Mouse (Mus musculus) neural tube, embryonic 11.5 days (tissue): ENCODE data around the gene Prr14. TPM values are rescaled to one million over a fixed set of nuclear protein-coding genes. Genes with fewer than 3 reads are reported as not detected.
A peak's percentile ranks its signal among the peaks of the same experiment; 100 is the strongest.
"Not testable (repeated sequence)": the region's sequence is repeated elsewhere in the genome, so short reads cannot be mapped to it uniquely, and the experiment has no call there.

ENCODE experiments used
- ATAC-seq: fragments of 200-750 bp; cut with Nextera tagmentation; 2 replicates; pipeline ENCODE4 v1.8.0; 2017; ENCODE audit warnings: moderate number of reproducible peaks, mild to moderate bottlenecking, moderate TSS enrichment, moderate library complexity; ENCODE audit not compliant: insufficient read depth, low FRiP score, low TSS enrichment
- DNase-seq: peaks from one replicate; pipeline ENCODE4 v3.0.0-alpha.2; 2015; ENCODE audit warnings: low spot score
- H3K27ac ChIP-seq: fragments of 300-500 bp; sonication (generic); 2 replicates; pipeline ENCODE4 v1.5.1; 2014; ENCODE audit warnings: low read depth, mild to moderate bottlenecking, low read length
- H3K27me3 ChIP-seq: fragments of 300-500 bp; sonication (generic); 2 replicates; pipeline ENCODE4 v1.6.1; 2014; ENCODE audit warnings: mild to moderate bottlenecking, low read length, mixed read lengths; ENCODE audit not compliant: control insufficient read depth, insufficient read depth
- H3K36me3 ChIP-seq: fragments of 300-500 bp; sonication (generic); 2 replicates; pipeline ENCODE4 v1.6.1; 2014; ENCODE audit warnings: mild to moderate bottlenecking, low read length, moderate library complexity, mixed read lengths; ENCODE audit not compliant: control insufficient read depth, insufficient read depth
- H3K4me1 ChIP-seq: fragments of 300-500 bp; sonication (generic); 2 replicates; pipeline ENCODE4 v1.6.1; 2014; ENCODE audit warnings: low read length, mixed read lengths; ENCODE audit not compliant: control insufficient read depth, insufficient read depth
- H3K4me2 ChIP-seq: fragments of 300-500 bp; sonication (generic); 2 replicates; pipeline ENCODE4 v1.6.1; 2014; ENCODE audit warnings: low read depth, mild to moderate bottlenecking, moderate library complexity
- H3K4me3 ChIP-seq: fragments of 300-500 bp; sonication (generic); 2 replicates; pipeline ENCODE4 v1.5.1; 2014; ENCODE audit warnings: low read depth, low read length
- H3K9ac ChIP-seq: fragments of 300-500 bp; sonication (generic); 2 replicates; pipeline ENCODE4 v1.6.1; 2014; ENCODE audit warnings: mild to moderate bottlenecking, low read length
- H3K9me3 ChIP-seq: fragments of 300-500 bp; sonication (generic); 2 replicates; pipeline ENCODE4 v1.6.1; 2016; ENCODE audit warnings: low read length; ENCODE audit not compliant: control insufficient read depth
- WGBS: fragments of 180-500 bp; shearing (Covaris S2); extraction: QIAGEN DNeasy Blood & Tissue Kit; methylation state at CpG from one replicate; pipeline ENCODE4 v1.1.7; 2014; 5-methylcytosine and 5-hydroxymethylcytosine counted together
- polyA plus RNA-seq: library from polyadenylated mRNA; unstranded; fragments of >200 nt; fragmentation: Nextera tagmentation; extraction: Ambion mirVana; gene quantifications from 2 replicates; pipeline ENCODE4 v1.2.1, GENCODE M21; 2014

The Prr14 gene
- 55.5 and 71.8 TPM in 2 replicates for polyA plus RNA-seq

GRCm38 (mm10) chr7:127459311-127459710, at the start of gene Prr14:
Gene Prr14, plus strand, starts transcription at chr7:127459611.
- not testable (repeated sequence) for H3K27ac ChIP-seq, H3K9me3 ChIP-seq, H3K4me1 ChIP-seq, H3K27me3 ChIP-seq, H3K9ac ChIP-seq, H3K4me3 ChIP-seq, H3K4me2 ChIP-seq, ATAC-seq, DNase-seq
- peaks cover 19% of the 10 kb centered on the region for H3K36me3 ChIP-seq
- WGBS: 96% methylated on average over 8 of the region's 8 CpGs

DNA sequence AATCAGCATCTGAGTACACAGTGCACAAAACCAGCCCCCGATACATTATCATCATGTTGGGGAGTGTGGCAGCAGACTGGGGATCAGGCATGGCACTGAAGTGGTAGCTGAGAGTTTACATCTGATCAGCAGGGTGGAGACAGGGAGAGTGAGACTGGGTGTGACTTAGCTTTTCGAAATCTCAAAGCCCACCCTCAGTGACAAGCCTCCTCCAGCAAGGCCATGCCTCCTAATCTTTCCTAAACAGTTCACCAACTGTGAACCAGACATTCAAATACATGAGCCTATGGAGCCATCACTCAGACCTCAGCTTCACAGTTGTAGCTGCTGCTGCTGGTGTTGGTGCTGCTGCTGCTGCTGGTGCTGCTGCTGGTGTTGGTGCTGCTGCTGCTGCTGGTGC, 48.0 kb upstream of the Prr14 start:
- no peak for ATAC-seq
- Histone ChIP-seq H3K9me3 (no peaks in the 10 kb centered on the region), H3K27ac (no peak overlapping the region), H3K4me1 (no peaks in the 10 kb centered on the region), H3K4me2 (no peak overlapping the region), H3K27me3 (no peaks in the 10 kb centered on the region), H3K36me3 (no peaks in the 10 kb centered on the region), H3K4me3 (no peak overlapping the region), H3K9ac (no peak overlapping the region)
- 72% methylated on average over 2 of the region's 2 CpGs for WGBS
- DNase-seq: no peak

- Histone ChIP-seq H3K4me1 (peaks cover 6% of the 10 kb centered on the region; the same call in 1 of the 2 replicates), H3K9ac (peak within 1 kb of the TSS; percentile 89), H3K4me2 (peak within 1 kb of the TSS; percentile 95), H3K4me3 (peak within 1 kb of the TSS; percentile 79), H3K36me3 (no peaks in the 10 kb centered on the region), H3K27ac (0 out of 2 replicates have a peak within 1 kb of the TSS, but pooled peaks have one; percentile 42), H3K27me3 (no peaks in the 10 kb centered on the region), H3K9me3 (no peaks in the 10 kb centered on the region)
- under 1% methylated on average over 48 of the region's 48 CpGs for WGBS
- peak; percentile 92 for DNase-seq
- ATAC-seq: peak; percentile 93
Measured at GRCm38 (mm10) chr7:127421388-127422191, 37.8 kb upstream of the Prr14 start, which contains the start of gene Zfp688. Gene Zfp688, minus strand, starts transcription at chr7:127422068.

DNA sequence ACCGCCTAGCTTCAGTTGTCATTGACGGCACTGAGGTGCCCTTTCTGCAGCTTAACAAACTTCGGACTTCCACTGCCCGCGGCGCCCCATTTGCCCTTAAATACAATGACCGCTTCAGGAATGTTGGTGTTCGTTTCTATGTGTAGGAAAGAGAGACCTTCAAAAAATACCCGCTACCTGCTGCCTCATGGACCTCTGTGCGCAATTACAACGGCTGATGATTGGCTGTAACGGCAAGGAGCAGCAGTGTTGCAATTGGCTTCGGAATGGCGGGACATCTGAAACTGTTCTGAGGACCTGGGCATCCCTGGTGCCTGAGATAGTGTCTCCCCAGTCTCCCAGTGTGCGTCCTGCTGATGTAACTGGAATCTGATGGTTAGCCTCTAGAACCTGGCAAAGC, 37.2 kb upstream of the Prr14 start:
- ATAC-seq (no peak), DNase-seq (no peak)
- Histone ChIP-seq H3K9ac (peak overlapping the region; percentile 28; the same call in 1 of the 2 replicates), H3K27me3 (no peaks in the 10 kb centered on the region), H3K4me1 (peaks cover 6% of the 10 kb centered on the region; the same call in 1 of the 2 replicates), H3K36me3 (no peaks in the 10 kb centered on the region), H3K4me2 (peak overlapping the region; percentile 95), H3K27ac (no peak overlapping the region), H3K4me3 (peak overlapping the region; percentile 79), H3K9me3 (no peaks in the 10 kb centered on the region)
- 2% methylated on average over 15 of the region's 15 CpGs for WGBS

DNA sequence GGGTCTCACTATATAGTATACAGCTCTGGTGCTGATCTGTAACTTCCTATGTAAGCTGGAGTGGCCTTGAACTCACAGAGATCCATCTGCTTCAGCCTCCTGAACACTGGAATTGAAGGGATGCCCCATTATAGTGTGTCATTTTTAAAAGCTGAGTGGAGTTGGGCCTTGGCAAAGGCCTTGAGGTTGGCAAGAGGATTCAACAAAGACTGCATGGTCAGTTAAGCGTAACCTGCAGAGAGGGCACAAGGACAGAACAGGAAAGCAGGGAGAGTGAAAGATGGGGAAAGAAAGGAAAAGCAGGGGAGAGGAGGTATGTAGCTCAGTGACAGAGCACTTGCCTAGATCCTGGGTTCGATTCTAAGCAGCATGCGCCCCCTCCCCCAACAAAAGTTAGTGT, 34.1 kb upstream of the Prr14 start:
- Histone ChIP-seq H3K27ac (no peak overlapping the region), H3K9me3 (no peaks in the 10 kb centered on the region), H3K9ac (no peak overlapping the region), H3K4me2 (no peak overlapping the region), H3K4me1 (peaks cover 6% of the 10 kb centered on the region; the same call in 1 of the 2 replicates), H3K27me3 (no peaks in the 10 kb centered on the region), H3K4me3 (no peak overlapping the region), H3K36me3 (no peaks in the 10 kb centered on the region)
- ATAC-seq (no peak), DNase-seq (no peak)
- WGBS: 88% methylated on average over 3 of the region's 3 CpGs

DNA sequence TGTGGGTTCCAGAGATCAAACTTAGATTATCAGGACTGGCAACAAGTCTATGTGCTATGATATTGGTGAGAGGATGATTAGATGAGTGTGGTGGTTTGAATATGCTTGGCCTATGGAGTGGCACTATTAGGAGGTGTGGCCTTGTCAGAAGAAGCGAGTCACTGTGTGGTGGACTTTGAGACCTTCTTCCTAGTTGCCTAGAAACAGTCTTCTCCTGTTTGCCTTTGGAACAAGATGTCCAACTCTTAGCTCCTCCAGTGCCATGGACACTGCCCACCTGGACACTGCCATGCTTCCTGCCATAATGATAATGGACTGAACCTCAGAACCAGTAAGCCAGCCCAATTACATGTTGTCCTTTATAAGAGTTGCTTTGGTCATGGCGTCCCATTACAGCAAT, 33.5 kb upstream of the Prr14 start:
- peaks cover 5% of the 10 kb centered on the region; the same call in 1 of the 2 replicates for H3K4me1 ChIP-seq
- no peaks in the 10 kb centered on the region for H3K36me3 ChIP-seq
- no peak overlapping the region for H3K4me3 ChIP-seq
- ATAC-seq: no peak
- no peaks in the 10 kb centered on the region for H3K27me3 ChIP-seq
- 90% methylated on average over 2 of the region's 2 CpGs for WGBS
- no peak overlapping the region for H3K4me2 ChIP-seq
- no peak for DNase-seq
- no peaks in the 10 kb centered on the region for H3K9me3 ChIP-seq
- no peak overlapping the region for H3K27ac ChIP-seq
- no peak overlapping the region for H3K9ac ChIP-seq

DNA sequence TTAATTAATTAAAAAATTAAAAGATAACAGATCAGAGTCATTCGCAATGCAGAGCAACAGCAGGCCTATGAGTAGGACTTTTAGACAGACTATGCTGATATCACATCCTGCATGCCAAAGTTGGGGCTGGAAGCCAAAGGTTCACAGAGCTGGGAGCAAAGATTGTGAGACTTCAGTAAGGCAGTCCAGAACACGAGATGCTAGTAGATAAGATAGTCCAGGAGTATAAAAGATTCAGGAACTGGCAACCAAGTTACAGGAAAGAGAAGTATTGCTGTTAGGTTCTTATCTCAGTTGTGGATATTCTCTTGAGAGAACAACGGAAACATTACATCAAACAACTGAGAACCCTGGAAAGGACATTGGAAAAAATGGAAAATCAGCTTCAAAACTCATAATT, 33.1 kb upstream of the Prr14 start:
- Histone ChIP-seq H3K9me3 (no peaks in the 10 kb centered on the region), H3K27me3 (no peaks in the 10 kb centered on the region), H3K4me2 (no peak overlapping the region), H3K4me3 (no peak overlapping the region), H3K27ac (no peak overlapping the region), H3K4me1 (peaks cover under 1% of the 10 kb centered on the region; the same call in 1 of the 2 replicates), H3K9ac (no peak overlapping the region), H3K36me3 (no peaks in the 10 kb centered on the region)
- DNase-seq (no peak), ATAC-seq (no peak)
- whole genome bisulfite sequencing: 77% methylated on average over 3 of the region's 3 CpGs

- Histone ChIP-seq H3K36me3 (no peaks in the 10 kb centered on the region), H3K27ac (no peak overlapping the region), H3K4me1 (no peaks in the 10 kb centered on the region), H3K4me3 (no peak overlapping the region), H3K4me2 (no peak overlapping the region), H3K27me3 (no peaks in the 10 kb centered on the region), H3K9ac (no peak overlapping the region), H3K9me3 (peaks cover 6% of the 10 kb centered on the region; the same call in 1 of the 2 replicates)
- DNase-seq: no peak
- 92% methylated on average over 4 of the region's 4 CpGs for WGBS
- ATAC-seq: no peak
Measured at GRCm38 (mm10) chr7:127435206-127435605, 24.2 kb upstream of the Prr14 start.

DNA sequence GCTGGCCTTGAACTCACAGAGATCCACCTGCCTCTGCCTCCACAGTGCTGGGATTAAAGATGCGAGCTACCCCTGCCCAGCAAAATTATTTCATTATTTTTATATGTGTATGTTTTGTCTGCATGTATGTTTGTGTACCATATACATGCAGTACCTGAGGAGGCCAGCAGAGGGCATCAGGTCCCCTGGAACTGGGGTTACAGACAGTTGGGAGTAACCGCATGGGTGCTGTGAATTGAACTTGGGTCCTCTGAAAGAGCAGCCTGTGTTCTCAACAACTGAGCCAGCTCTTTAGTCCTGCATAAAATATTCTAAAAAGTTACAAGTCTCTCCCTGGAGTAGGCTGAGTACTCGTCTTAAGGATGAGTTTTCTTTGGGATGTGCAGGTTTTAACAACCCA, 21.7 kb upstream of the Prr14 start:
- DNase-seq (no peak), ATAC-seq (no peak)
- Histone ChIP-seq H3K4me2 (no peak overlapping the region), H3K4me3 (no peak overlapping the region), H3K9ac (no peak overlapping the region), H3K4me1 (no peaks in the 10 kb centered on the region), H3K9me3 (peaks cover 6% of the 10 kb centered on the region; the same call in 1 of the 2 replicates), H3K36me3 (peaks cover 4% of the 10 kb centered on the region; the same call in 1 of the 2 replicates), H3K27ac (no peak overlapping the region), H3K27me3 (no peaks in the 10 kb centered on the region)
- WGBS: 91% methylated on average over 3 of the region's 3 CpGs
